In genomic region chrX:142464756-142465155, GRCm38 (mm10) we compare ENCODE assay signal across 29 mouse cellular contexts.
DNase-seq lines count a peak whose midpoint lies in the region; ATAC-seq and TF ChIP-seq lines count a peak whose summit lies in the region.
"Had no signal": no experiment of that assay in that cellular context is flagged by ENCODE, and none has a peak within 500 bp of the region (broad histone marks: within the 10 kb centered on the region; RNA-seq: fewer than 3 reads in every experiment).

No protein-coding gene starts in this region.

- H3K4me2 ChIP-seq in liver, embryonic 11.5 days = no peak overlapping the region
- H3K4me2 ChIP-seq: embryonic facial prominence, embryonic 13.5 days; heart, embryonic 12.5 days; hindbrain, embryonic 13.5 days; kidney, embryonic 15.5 days; liver, embryonic 15.5 days; midbrain, embryonic 15.5 days had no signal

- H3K27ac ChIP-seq in liver, adult 2 months (replicated peaks; ENCODE audit: insufficient read depth, low read depth, low read length) = no peak overlapping the region
- no peak overlapping the region for H3K27ac ChIP-seq in liver, embryonic 11.5 days (ENCODE audit: low read depth, low read length)
- H3K27ac ChIP-seq: embryonic facial prominence, embryonic 13.5 days; gastrocnemius, adult 2 months; heart, adult 2 months; hindbrain, embryonic 13.5 days; kidney, embryonic 15.5 days; liver, embryonic 15.5 days; midbrain, embryonic 10.5 days; midbrain, embryonic 15.5 days had no signal

- no peaks in the 10 kb centered on the region for H3K36me3 ChIP-seq in liver, adult 2 months (ENCODE audit: control insufficient read depth, insufficient read depth, low read length)
- H3K36me3 ChIP-seq in liver, embryonic 11.5 days (ENCODE audit: control insufficient read depth, insufficient read depth, low read length) = no peaks in the 10 kb centered on the region
- H3K36me3 ChIP-seq: embryonic facial prominence, embryonic 13.5 days; heart, embryonic 12.5 days; hindbrain, embryonic 13.5 days; kidney, embryonic 15.5 days; liver, embryonic 15.5 days; midbrain, embryonic 10.5 days; midbrain, embryonic 15.5 days had no signal

- peak; percentile 68 for DNase-seq in liver, adult 2 months (ENCODE audit: extremely low read depth, low read depth, low spot score)
- no peak for DNase-seq in liver, embryonic 11.5 days (ENCODE audit: low spot score)
- peak; percentile 31 for DNase-seq in T-cell, adult 2 months (ENCODE audit: low spot score)
- DNase-seq in adrenal gland, postnatal 14 days = peak; percentile 47
- peak; percentile 1 for DNase-seq in induced T-regulatory cell, adult 2 months (ENCODE audit: low read depth)
- DNase-seq in right cerebral cortex, postnatal 25 days = no peak
- no peak for DNase-seq in MN1 (ENCODE audit: low spot score)
- DNase-seq: cerebellum, adult 18-20 months; cerebellum, postnatal 10 days; gastrocnemius, adult 2 months; gastrocnemius, postnatal 36 days; heart, adult 2 months; heart, postnatal 4 days; kidney, adult 11 months; kidney, postnatal 25 days; left cerebral cortex, postnatal 4 days; right cerebral cortex, postnatal 4 days; thymus, adult 2 months; thymus, postnatal 36 days had no signal

- H3K9me3 ChIP-seq in liver, embryonic 11.5 days (ENCODE audit: control insufficient read depth, low read length) = no peaks in the 10 kb centered on the region
- H3K9me3 ChIP-seq: embryonic facial prominence, embryonic 13.5 days; heart, embryonic 12.5 days; hindbrain, embryonic 13.5 days; kidney, embryonic 15.5 days; liver, embryonic 15.5 days; midbrain, embryonic 10.5 days; midbrain, embryonic 15.5 days had no signal

- WGBS in liver, adult 2 months = 41% methylated on average over 6 of the region's 6 CpGs
- 59% methylated on average over 6 of the region's 6 CpGs for WGBS in liver, embryonic 11.5 days

- no peaks in the 10 kb centered on the region; the same call in 1 of the 2 replicates for H3K4me1 ChIP-seq in liver, adult 2 months (ENCODE audit: control insufficient read depth, insufficient read depth, low read length)
- no peaks in the 10 kb centered on the region for H3K4me1 ChIP-seq in liver, embryonic 11.5 days (replicated peaks; ENCODE audit: control insufficient read depth, insufficient read depth, low read length)
- H3K4me1 ChIP-seq: embryonic facial prominence, embryonic 13.5 days; heart, embryonic 12.5 days; hindbrain, embryonic 13.5 days; midbrain, embryonic 15.5 days had no signal

- H3K4me3 ChIP-seq in liver, adult 2 months (ENCODE audit: insufficient read depth, low read depth, low read length) = no peak overlapping the region
- H3K4me3 ChIP-seq in liver, embryonic 11.5 days (ENCODE audit: low read depth, low read length) = no peak overlapping the region
- H3K4me3 ChIP-seq: embryonic facial prominence, embryonic 13.5 days; gastrocnemius, adult 2 months; heart, adult 2 months; heart, embryonic 12.5 days; hindbrain, embryonic 13.5 days; kidney, embryonic 15.5 days; liver, embryonic 15.5 days; midbrain, embryonic 10.5 days; midbrain, embryonic 15.5 days had no signal

- no peak for TF ChIP-seq POLR2A in liver, adult 2 months (IDR thresholded peaks at IDR 0.05; ENCODE audit: extremely low read depth, insufficient read depth, low read length)

- TF ChIP-seq CTCF in liver, adult 2 months (IDR thresholded peaks at IDR 0.05; ENCODE audit: low read depth, low read length) = no peak

- ATAC-seq in liver, embryonic 11.5 days (replicated peaks; ENCODE audit: low FRiP score) = no peak
- ATAC-seq: forebrain, embryonic 16.5 days; inflammation-experienced regulatory T-cells, adult 6 months; midbrain, embryonic 15.5 days had no signal

- no peaks in the 10 kb centered on the region for H3K27me3 ChIP-seq in liver, adult 2 months (ENCODE audit: control insufficient read depth, insufficient read depth, low read length)
- H3K27me3 ChIP-seq in liver, embryonic 11.5 days (replicated peaks; ENCODE audit: control insufficient read depth, insufficient read depth, low read length) = peaks cover 18% of the 10 kb centered on the region; the same call in 1 of the 2 replicates
- H3K27me3 ChIP-seq: CH12.LX; heart, embryonic 12.5 days; liver, embryonic 15.5 days; midbrain, embryonic 15.5 days had no signal

- H3K79me2 ChIP-seq in liver, adult 2 months (ENCODE audit: control insufficient read depth, insufficient read depth, low read length) = no peaks in the 10 kb centered on the region

- no peak overlapping the region for H3K9ac ChIP-seq in liver, adult 2 months (ENCODE audit: low read depth, low read length)
- no peak overlapping the region for H3K9ac ChIP-seq in liver, embryonic 11.5 days (ENCODE audit: low read depth, low read length)
- H3K9ac ChIP-seq: embryonic facial prominence, embryonic 13.5 days; heart, embryonic 12.5 days; hindbrain, embryonic 13.5 days; kidney, embryonic 15.5 days; liver, embryonic 15.5 days; midbrain, embryonic 15.5 days had no signal

Comparison
In these comparisons a context has a peak if more than half of its experiments do, and no peak if none do; other contexts are left out.
1. DNase-seq: peak in liver, adult 2 months (single experiment), T-cell, adult 2 months (single experiment), adrenal gland, postnatal 14 days (single experiment) and induced T-regulatory cell, adult 2 months (single experiment); none in liver, embryonic 11.5 days (single experiment), right cerebral cortex, postnatal 25 days (single experiment) and MN1 (single experiment).